ENCODE assay signal across 8 mouse cellular contexts in the genomic region with DNA sequence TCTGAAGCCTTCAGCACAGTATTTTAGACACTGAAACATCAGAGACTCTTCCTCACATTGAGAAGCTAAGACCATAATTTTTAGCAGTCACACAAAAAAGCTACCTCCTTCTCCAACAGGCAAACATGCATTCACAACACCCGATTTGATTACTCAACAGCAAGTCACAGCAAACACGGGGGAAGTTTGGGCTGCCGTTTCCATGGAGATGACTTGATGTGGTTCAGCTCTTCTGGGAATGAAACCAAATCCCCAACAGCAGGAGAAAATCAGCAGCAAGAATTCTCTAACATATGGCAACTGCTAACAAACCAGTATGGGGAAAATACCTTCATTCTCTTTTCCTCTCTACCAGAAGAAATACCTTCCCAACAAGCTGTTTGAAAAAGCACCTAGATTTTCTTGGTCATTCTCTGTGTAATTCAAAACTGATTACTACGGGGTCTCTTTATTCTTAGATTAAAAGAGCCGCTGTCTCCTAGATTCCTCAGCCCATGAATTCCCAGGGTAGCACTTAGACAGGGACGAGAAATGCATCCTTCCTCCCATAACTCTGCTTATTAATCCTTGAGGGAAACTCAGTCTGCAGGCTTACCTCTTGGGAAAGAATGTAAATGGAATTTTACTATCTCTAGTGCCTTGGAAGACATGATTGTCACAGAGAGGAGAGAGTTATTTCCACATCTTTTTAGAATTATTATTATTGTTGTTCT.
DNase-seq lines count a peak whose midpoint lies in the region; ATAC-seq lines count a peak whose summit lies in the region.

No protein-coding gene starts in this region.

- H3K9ac ChIP-seq in hindbrain, embryonic 11.5 days (ENCODE audit: low read depth, low read length), result no peak overlapping the region

- H3K4me1 ChIP-seq in heart, embryonic 10.5 days, result no peaks in the 10 kb centered on the region
- H3K4me1 ChIP-seq in hindbrain, embryonic 11.5 days (replicated peaks; ENCODE audit: control insufficient read depth, insufficient read depth, low read length), result no peaks in the 10 kb centered on the region

- no peak overlapping the region for H3K27ac ChIP-seq in heart, embryonic 10.5 days
- no peak overlapping the region for H3K27ac ChIP-seq in hindbrain, embryonic 11.5 days (ENCODE audit: low read depth, low read length)

- H3K27me3 ChIP-seq in heart, embryonic 10.5 days (ENCODE audit: insufficient read depth, poor library complexity, severe bottlenecking), result no peaks in the 10 kb centered on the region
- no peaks in the 10 kb centered on the region for H3K27me3 ChIP-seq in hindbrain, embryonic 11.5 days (ENCODE audit: control insufficient read depth, insufficient read depth, low read length)

- H3K36me3 ChIP-seq in heart, embryonic 10.5 days, result no peaks in the 10 kb centered on the region
- H3K36me3 ChIP-seq in hindbrain, embryonic 11.5 days (ENCODE audit: control insufficient read depth, insufficient read depth, low read length), result no peaks in the 10 kb centered on the region

- WGBS in heart, embryonic 10.5 days, result 41% methylated on average over 6 of the region's 6 CpGs
- WGBS in hindbrain, embryonic 11.5 days, result 22% methylated on average over 6 of the region's 6 CpGs

- peak; percentile 57; the same call in 1 of the 2 replicates for ATAC-seq in hindbrain, embryonic 11.5 days (ENCODE audit: low FRiP score)

- peak; percentile 19 to 25 for DNase-seq in heart, adult 18-20 months
- no peak for DNase-seq in heart, embryonic 10.5 days (ENCODE audit: low spot score)
- peak; percentile 70 for DNase-seq in embryo, embryonic 11 days
- peak; percentile 61 for DNase-seq in hindbrain, embryonic 11.5 days (ENCODE audit: low spot score)
- DNase-seq in layer of hippocampus, postnatal 14 days (ENCODE audit: low spot score in 2 of 2), result peak; percentile 43 to 83
- DNase-seq in mesoderm, embryonic 11.5 days (ENCODE audit: low read depth, low spot score), result peak; percentile 81
- DNase-seq in skeletal muscle tissue, adult 2 months (ENCODE audit: low read depth, low spot score), result peak; percentile 2
- DNase-seq in adrenal gland, adult (ENCODE audit: inconsistent age in 2 of 2, low spot score in 1 of 2), result no peak

- no peak overlapping the region for H3K4me2 ChIP-seq in hindbrain, embryonic 11.5 days (replicated peaks; ENCODE audit: low read depth, low read length)

- H3K9me3 ChIP-seq in heart, embryonic 10.5 days, result no peaks in the 10 kb centered on the region
- H3K9me3 ChIP-seq in hindbrain, embryonic 11.5 days (ENCODE audit: control insufficient read depth, low read length), result no peaks in the 10 kb centered on the region

- H3K4me3 ChIP-seq in heart, embryonic 10.5 days, result no peak overlapping the region
- H3K4me3 ChIP-seq in hindbrain, embryonic 11.5 days (ENCODE audit: low read depth, low read length), result no peak overlapping the region

Comparison
In these comparisons a context has a peak if more than half of its experiments do, and no peak if none do; other contexts are left out.
1. DNase-seq: peak in heart, adult 18-20 months (2 of 2), embryo, embryonic 11 days (single experiment), hindbrain, embryonic 11.5 days (single experiment), layer of hippocampus, postnatal 14 days (2 of 2), mesoderm, embryonic 11.5 days (single experiment) and skeletal muscle tissue, adult 2 months (single experiment); none in heart, embryonic 10.5 days (single experiment) and adrenal gland, adult (0 of 2).